Mouse (Mus musculus): ENCODE data around the gene Camk1. TPM values are rescaled to one million over a fixed set of nuclear protein-coding genes. Genes with fewer than 3 reads are reported as not detected.

Camk1 gene
- total and polyA plus RNA-seq, 3 experiments: 7.9 to 13.3 TPM; not detected in 1

DNA sequence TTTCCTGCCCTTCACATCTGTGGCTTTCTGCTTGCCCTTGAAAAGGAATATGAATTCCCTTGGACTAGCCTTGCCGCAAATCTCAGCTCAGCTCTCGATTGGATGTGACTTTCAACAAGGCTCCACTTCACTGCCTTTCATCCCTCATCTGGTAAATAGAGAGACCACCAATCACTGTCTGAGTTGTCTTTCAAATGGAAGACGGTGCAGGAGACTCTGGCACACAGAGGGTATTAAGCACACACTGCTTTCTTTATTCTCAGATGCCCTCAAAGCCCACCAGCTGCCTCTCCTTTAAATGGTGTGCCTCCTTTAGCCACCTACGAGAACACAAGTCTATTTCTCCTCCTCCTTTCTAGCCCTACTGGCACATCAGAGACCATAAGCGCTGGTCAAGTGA lies 24.8 kb upstream of the Camk1 start:
- Histone ChIP-seq H3K27ac (ENCODE audit: control insufficient read depth, low read depth, low read length) (no peak overlapping the region), H3K27me3 (ENCODE audit: control insufficient read depth in 1 of 2, insufficient read depth in 2 of 2, low read length in 2 of 2) (no peaks in the 10 kb centered on the region), H3K9ac (ENCODE audit: control insufficient read depth, low read depth, low read length, poor library complexity, severe bottlenecking) (no peak overlapping the region), H3K9me3 (replicated peaks; ENCODE audit: insufficient read depth, low read length) (no peaks in the 10 kb centered on the region), H3K36me3 (ENCODE audit: control insufficient read depth in 1 of 2, insufficient read depth in 2 of 2, low read length in 2 of 2) (no peaks in the 10 kb centered on the region; a peak in 1 of 4 replicates), H3K4me3 (ENCODE audit: control insufficient read depth in 1 of 2, insufficient read depth in 1 of 2, low read depth in 2 of 2, low read length in 2 of 2) (no peak overlapping the region), H3K4me1 (ENCODE audit: control insufficient read depth in 1 of 2, insufficient read depth in 2 of 2, low read length in 2 of 2) (no peaks in the 10 kb centered on the region), H3K79me2 (ENCODE audit: control insufficient read depth, insufficient read depth, low read length, poor library complexity) (no peaks in the 10 kb centered on the region)
- DNase-seq (ENCODE audit: low read depth, low spot score): no peak
- TF ChIP-seq GABPA (IDR thresholded peaks at IDR 0.05; ENCODE audit: low read depth, low read length): no peak
- TF ChIP-seq SMC3 (IDR thresholded peaks at IDR 0.05; ENCODE audit: low read depth, low read length): no peak

DNA sequence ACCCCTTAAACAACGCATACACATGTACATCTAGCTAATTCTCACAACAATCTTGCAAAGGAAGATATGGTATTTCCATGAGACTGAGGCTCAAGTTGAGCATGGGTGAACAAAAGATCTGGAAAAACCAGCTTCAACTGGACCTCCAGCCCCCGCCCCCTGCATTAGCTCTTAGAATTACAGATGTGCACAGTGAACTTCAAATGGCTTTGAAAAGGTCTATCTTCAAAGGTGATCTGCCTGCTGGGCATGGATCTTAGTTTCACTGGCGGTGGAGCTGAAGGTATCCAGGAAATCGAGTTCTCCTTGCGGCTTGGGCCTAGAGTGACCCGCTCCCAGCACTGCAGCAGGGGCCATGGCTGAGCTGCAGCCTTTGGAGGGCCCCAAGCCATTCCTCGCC lies 24.3 kb upstream of the Camk1 start:
- H3K27ac ChIP-seq (ENCODE audit: control insufficient read depth, low read depth, low read length): no peak overlapping the region
- no peaks in the 10 kb centered on the region for H3K27me3 ChIP-seq (ENCODE audit: control insufficient read depth in 1 of 2, insufficient read depth in 2 of 2, low read length in 2 of 2)
- H3K9ac ChIP-seq (ENCODE audit: control insufficient read depth, low read depth, low read length, poor library complexity, severe bottlenecking): no peak overlapping the region
- H3K9me3 ChIP-seq (replicated peaks; ENCODE audit: insufficient read depth, low read length): no peaks in the 10 kb centered on the region
- no peaks in the 10 kb centered on the region for H3K4me1 ChIP-seq (ENCODE audit: control insufficient read depth in 1 of 2, insufficient read depth in 2 of 2, low read length in 2 of 2)
- no peak for DNase-seq (ENCODE audit: low read depth, low spot score)
- no peaks in the 10 kb centered on the region for H3K79me2 ChIP-seq (ENCODE audit: control insufficient read depth, insufficient read depth, low read length, poor library complexity)
- no peaks in the 10 kb centered on the region; a peak in 1 of 4 replicates for H3K36me3 ChIP-seq (ENCODE audit: control insufficient read depth in 1 of 2, insufficient read depth in 2 of 2, low read length in 2 of 2)
- no peak for TF ChIP-seq MYB (IDR thresholded peaks at IDR 0.05; ENCODE audit: low read depth, low read length)
- no peak for TF ChIP-seq POLR2A (IDR thresholded peaks at IDR 0.05; ENCODE audit: control insufficient read depth in 1 of 2, insufficient read depth in 1 of 2, low read depth in 1 of 2, low read length in 2 of 2, poor library complexity in 1 of 2)
- no peak for TF ChIP-seq TCF12 (IDR thresholded peaks at IDR 0.05; ENCODE audit: low read depth, low read length)
- no peak for TF ChIP-seq CHD1 (IDR thresholded peaks at IDR 0.05; ENCODE audit: low read depth, low read length)
- no peak for TF ChIP-seq KAT2A (conservative IDR thresholded peaks at IDR 0.05; ENCODE audit: low read depth, low read length)
- no peak for TF ChIP-seq RCOR1 (IDR thresholded peaks at IDR 0.05; ENCODE audit: low read depth, low read length)
- TF ChIP-seq SMC3 (IDR thresholded peaks at IDR 0.05; ENCODE audit: low read depth, low read length): no peak
- TF ChIP-seq BHLHE40 (IDR thresholded peaks at IDR 0.05; ENCODE audit: borderline replicate concordance, low read depth, low read length): no peak
- no peak for TF ChIP-seq ZKSCAN1 (IDR thresholded peaks at IDR 0.05; ENCODE audit: low read depth, low read length)
- no peak for TF ChIP-seq POLR2AphosphoS5 (IDR thresholded peaks at IDR 0.05; ENCODE audit: borderline replicate concordance, low read depth, low read length)
- TF ChIP-seq POLR2AphosphoS2 (IDR thresholded peaks at IDR 0.05; ENCODE audit: low read length): no peak
- no peak overlapping the region for H3K4me3 ChIP-seq (ENCODE audit: control insufficient read depth in 1 of 2, insufficient read depth in 1 of 2, low read depth in 2 of 2, low read length in 2 of 2)

DNA sequence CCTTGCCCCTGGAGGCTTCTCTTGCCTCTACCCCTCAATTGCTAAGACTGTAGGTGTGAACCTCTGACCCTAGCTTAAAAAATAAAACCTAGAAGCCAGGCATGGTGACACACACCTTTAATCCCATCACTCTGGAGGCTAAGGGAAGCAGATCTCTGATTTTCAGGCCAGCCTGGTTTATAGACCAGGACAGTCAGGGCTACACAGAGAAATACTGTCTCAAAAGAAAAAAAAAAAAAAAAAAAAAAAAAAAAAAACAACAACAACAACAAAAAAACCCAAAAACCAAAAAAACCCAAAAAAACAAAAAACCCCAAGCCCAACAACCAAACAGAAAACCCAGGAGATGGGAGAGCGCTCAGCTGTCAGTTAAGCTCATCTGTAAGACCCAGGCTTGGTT lies 23.8 kb upstream of the Camk1 start:
- no peak overlapping the region for H3K9ac ChIP-seq (ENCODE audit: control insufficient read depth, low read depth, low read length, poor library complexity, severe bottlenecking)

More for the DNA sequence above, 23.8 kb upstream of the Camk1 start:
- Histone ChIP-seq H3K79me2 (ENCODE audit: control insufficient read depth, insufficient read depth, low read length, poor library complexity) (no peaks in the 10 kb centered on the region), H3K9me3 (replicated peaks; ENCODE audit: insufficient read depth, low read length) (no peaks in the 10 kb centered on the region), H3K27me3 (ENCODE audit: control insufficient read depth in 1 of 2, insufficient read depth in 2 of 2, low read length in 2 of 2) (no peaks in the 10 kb centered on the region), H3K4me3 (ENCODE audit: control insufficient read depth in 1 of 2, insufficient read depth in 1 of 2, low read depth in 2 of 2, low read length in 2 of 2) (no peak overlapping the region), H3K4me1 (ENCODE audit: control insufficient read depth in 1 of 2, insufficient read depth in 2 of 2, low read length in 2 of 2) (no peaks in the 10 kb centered on the region), H3K27ac (ENCODE audit: control insufficient read depth, low read depth, low read length) (no peak overlapping the region), H3K36me3 (ENCODE audit: control insufficient read depth in 1 of 2, insufficient read depth in 2 of 2, low read length in 2 of 2) (no peaks in the 10 kb centered on the region; a peak in 1 of 4 replicates)
- TF ChIP-seq POLR2AphosphoS2 (IDR thresholded peaks at IDR 0.05; ENCODE audit: low read length) (no peak), USF2 (IDR thresholded peaks at IDR 0.05; ENCODE audit: borderline replicate concordance in 1 of 2, insufficient read depth in 1 of 2, low read depth in 1 of 2, low read length in 2 of 2) (no peak), ZNF384 (IDR thresholded peaks at IDR 0.05; ENCODE audit: low read depth, low read length) (no peak), MXI1 (IDR thresholded peaks at IDR 0.05; ENCODE audit: low read depth, low read length) (no peak), SMC3 (IDR thresholded peaks at IDR 0.05; ENCODE audit: low read depth, low read length) (no peak), USF1 (IDR thresholded peaks at IDR 0.05; ENCODE audit: low read depth, low read length) (no peak), CHD1 (IDR thresholded peaks at IDR 0.05; ENCODE audit: low read depth, low read length) (no peak), BHLHE40 (IDR thresholded peaks at IDR 0.05; ENCODE audit: borderline replicate concordance, low read depth, low read length) (no peak), NELFE (IDR thresholded peaks at IDR 0.05; ENCODE audit: low read depth, low read length) (no peak)
- DNase-seq (ENCODE audit: low read depth, low spot score): no peak
